Mouse (Mus musculus): Measurements from ENCODE around the gene Stag2.

Gene Stag2

DNA sequence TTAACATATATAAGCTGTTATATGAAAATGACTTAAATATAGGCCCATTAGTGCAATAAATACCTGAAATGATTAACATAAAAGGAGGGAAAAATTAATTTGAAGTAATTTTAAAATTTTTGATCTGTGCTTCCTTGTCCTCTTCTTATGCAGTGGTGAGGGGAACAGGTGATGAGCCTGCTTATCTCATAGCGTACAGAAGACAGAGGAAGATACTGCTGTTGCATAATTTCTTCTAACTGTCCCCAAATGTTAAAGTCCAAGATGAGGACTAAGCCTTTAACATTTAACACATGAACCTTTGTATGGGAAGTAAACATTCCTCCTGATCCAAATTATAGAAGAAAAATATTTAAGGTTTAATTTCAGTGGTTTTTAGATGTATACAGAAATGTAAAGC, 66.6 kb downstream of the Stag2 start:
- no peak for DNase-seq (ENCODE audit: low spot score)

DNA sequence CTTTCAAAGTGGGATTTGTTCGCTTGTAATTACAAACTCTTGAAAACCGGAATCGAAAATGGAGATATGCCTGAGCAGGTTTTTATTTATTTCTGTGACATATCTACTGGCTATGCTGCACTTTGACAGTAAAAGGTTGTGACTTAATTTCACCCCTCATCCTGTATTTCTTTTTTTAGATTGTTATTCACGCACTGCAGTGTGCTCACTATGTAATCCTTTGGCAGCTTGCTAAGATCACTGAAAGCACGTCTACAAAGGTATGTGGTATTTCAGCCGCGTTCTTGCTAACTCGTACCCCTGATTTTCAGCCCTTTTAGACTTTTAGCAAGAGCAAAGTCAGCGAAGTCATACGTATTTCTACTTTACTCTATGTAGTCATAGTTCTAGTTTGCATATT, 101.2 kb downstream of the Stag2 start:
- no peak for DNase-seq (ENCODE audit: low spot score)

DNA sequence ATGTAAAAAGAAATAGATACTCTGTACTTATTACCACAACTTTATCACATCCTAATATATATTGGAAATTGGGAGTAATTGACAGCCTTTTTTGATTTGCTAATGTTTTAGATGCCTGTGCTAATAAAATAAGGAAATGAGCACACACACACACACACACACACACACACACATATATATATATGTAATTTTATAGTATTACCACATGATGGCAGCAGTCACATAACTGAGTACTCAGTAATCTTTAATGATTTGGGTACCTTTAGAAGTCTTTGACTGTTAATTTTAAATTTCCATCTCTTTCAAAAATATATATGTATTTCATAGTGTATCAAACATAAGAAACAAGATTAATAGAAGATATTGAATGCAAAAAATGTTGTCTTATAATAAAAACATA, 123.6 kb downstream of the Stag2 start:
- DNase-seq (ENCODE audit: low spot score): no peak

DNA sequence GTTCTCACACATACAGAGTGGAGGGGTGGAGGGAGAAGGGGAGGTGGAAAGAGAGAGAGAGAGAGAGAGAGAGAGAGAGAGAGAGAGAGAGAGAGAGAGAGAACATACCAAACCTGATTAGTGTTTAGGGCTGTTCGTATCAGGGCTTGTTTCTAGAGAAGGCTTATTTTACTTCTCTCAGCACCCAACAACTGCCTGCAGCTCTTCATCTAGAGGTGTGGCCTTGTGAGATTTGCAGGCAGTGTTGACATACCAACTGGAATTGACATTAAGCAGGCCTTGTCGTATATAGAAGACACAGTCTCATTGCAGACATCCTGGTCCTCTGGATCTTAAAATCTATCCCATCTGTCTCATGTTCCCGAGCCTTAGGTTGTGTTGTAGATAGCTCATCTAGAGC, 141.1 kb downstream of the Stag2 start:
- DNase-seq (ENCODE audit: low spot score): no peak

DNA sequence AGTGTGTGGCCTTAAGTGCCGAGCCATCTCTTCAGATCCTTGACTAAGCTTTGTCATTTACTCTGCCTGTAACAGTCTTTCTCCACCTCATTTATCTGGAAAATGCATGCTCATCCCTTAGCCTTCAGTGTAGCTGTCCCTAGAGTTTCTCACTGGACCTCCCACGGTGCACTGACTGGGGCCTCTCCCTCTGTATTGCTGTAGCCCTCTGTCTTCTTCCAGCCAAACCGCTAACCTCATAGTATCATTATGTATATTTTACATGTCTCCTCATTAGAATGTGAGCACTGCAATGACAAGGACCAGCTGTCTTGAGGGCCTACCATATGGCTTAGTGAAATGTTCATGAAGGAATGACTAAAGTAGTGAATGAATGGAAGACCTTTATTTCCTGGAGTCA, 166.1 kb downstream of the Stag2 start:
- DNase-seq (ENCODE audit: low spot score): no peak

DNA sequence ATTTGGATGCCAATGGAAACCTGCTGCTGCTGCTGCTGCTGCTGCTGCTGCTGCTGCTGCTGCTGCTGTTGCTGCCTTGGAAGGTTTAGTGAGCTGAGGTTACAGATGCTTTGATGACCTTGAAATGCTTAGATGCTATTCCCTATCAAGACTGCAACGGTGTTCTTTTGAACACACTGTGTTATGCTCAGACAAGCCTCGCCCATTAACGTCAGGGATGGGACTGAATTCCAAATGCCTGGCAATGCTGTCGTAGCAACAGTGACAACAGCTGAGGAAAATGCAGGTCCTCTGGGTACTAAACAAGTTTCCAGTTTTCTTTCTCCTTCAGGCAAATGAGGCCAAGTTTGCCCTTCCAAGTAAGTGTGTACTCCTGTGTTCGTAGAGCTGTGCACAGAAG, 171.3 kb downstream of the Stag2 start:
- no peak for DNase-seq (ENCODE audit: low spot score)

DNA sequence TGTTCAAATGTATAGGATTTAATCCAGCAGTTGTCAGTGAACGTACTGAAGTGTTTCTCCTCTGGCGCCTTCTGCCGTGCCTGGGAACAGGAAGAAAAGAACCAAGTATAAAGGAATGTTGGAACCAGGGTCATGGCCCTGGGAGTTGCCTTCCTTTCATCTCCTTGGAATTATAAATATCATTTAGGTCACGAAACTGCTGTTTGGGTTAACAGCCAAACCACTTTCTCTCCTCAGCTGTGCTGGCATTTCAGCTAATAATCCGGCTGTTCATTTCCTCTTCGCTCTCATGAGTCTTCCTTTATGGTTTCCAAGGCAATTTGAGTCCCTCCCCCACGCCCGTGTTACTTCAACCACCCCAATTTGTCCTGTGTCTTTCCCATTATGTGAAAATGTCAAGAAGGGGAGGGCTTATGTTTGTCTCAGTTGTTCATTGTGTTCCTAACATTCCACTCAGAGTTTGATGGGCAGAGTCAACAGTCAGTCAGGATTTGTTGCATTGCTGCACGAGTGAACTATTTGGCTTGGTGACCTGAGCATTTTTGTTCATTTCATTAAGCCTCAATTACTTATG, 172.2 kb downstream of the Stag2 start:
- DNase-seq (ENCODE audit: low spot score): no peak

DNA sequence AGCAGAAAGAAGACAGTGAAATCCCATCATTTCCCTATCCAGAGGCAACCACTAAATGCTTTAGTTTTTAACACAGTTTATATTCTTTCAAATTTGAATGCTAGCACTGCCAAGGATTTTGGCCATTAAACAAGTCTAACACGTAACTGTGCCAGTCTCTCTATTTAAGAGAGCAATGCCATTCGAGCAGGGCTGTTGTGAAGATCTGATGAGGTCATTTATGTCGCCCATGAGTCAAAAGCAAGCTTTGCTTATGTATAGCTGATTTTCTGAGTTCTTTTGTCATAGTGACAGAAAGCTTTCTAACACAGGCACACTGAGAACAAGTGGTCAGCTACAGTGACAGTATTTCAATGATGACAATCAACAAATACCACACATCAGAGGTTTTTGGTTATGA, 175.7 kb downstream of the Stag2 start:
- DNase-seq (ENCODE audit: low spot score): no peak
